Mouse (Mus musculus): ENCODE results near the gene Eipr1. TPM values are rescaled to one million over a fixed set of nuclear protein-coding genes. Genes with fewer than 3 reads are reported as not detected.

The Eipr1 gene
- polyA plus RNA-seq, 1 experiment from 2014 or later = 36.0 TPM

DNA sequence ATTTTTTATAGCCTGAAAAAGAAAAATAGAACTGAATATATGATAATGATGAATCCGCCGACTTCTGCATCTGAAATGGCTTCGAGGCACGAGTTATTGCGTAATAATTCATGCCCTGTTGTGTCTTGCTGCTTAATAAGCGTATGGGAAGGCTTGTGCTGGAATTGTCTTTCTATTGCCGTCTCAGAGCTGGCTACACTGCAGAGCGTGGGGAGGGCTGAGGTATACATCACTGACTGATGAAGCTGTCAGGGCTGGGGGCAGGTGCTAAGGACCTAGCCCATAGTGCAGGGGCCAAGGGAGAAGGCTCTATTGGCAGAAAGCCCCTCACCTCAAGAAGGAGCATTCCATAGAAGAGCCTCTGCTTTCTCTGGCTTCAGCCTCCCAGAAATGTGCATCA is 123.9 kb downstream of the Eipr1 start:
- no peaks in the 10 kb centered on the region for H3K36me3 ChIP-seq
- WGBS = 83% methylated on average over 8 of the region's 8 CpGs
- H3K9me3 ChIP-seq = no peaks in the 10 kb centered on the region
- H3K4me1 ChIP-seq = no peaks in the 10 kb centered on the region
- no peaks in the 10 kb centered on the region for H3K27me3 ChIP-seq (ENCODE audit: insufficient read depth, poor library complexity, severe bottlenecking)
- DNase-seq (ENCODE audit: low spot score) = no peak
- H3K4me3 ChIP-seq = no peak overlapping the region
- no peak overlapping the region for H3K27ac ChIP-seq

DNA sequence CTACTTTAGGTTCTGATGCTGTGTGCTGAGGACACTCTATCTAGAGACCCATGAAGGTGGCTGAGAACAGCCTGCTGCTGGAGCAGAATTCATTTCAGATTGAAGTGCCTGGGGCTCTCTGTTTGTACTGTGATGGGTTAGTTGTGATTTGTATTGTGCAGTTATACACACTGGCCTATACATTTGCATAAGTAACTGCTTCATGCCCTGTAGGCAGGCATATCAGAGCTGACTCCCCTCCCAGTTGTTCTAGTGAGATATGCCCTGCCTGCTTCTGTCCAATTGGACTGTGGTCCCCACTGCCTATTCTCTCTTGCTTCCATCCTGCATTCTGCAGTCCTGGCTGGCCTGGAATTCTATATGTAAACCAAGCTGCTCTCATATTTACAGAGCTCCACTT is 128.9 kb downstream of the Eipr1 start:
- no peak for DNase-seq (ENCODE audit: low spot score)
- H3K27ac ChIP-seq = no peak overlapping the region
- H3K36me3 ChIP-seq = no peaks in the 10 kb centered on the region
- no peak overlapping the region for H3K4me3 ChIP-seq
- 0 out of 2 replicates have a peak, but pooled peaks cover under 1% of the 10 kb centered on the region for H3K27me3 ChIP-seq (ENCODE audit: insufficient read depth, poor library complexity, severe bottlenecking)
- H3K9me3 ChIP-seq = no peaks in the 10 kb centered on the region
- H3K4me1 ChIP-seq = 0 out of 2 replicates have a peak, but pooled peaks cover 3% of the 10 kb centered on the region

DNA sequence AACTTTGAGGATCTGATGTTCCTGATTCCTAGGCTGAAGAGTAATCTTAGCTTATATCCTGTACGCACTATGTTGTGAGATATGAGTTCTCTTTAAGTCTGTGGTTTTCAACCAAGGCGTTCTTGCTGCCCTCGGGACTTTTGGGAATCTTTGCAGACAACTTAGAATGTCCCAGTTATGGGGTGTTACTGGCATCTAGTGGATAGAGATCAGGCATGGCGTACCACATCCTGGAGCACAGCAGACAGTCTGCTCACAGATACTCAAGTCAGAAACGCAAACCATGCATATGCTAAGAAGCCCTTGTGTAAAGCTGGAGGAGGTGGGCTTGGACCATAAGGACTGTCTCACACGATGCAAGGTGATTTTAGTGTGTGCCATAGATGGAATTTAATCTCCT is 136.1 kb downstream of the Eipr1 start:
- no peaks in the 10 kb centered on the region for H3K36me3 ChIP-seq
- 79% methylated on average over 6 of the region's 6 CpGs for WGBS
- H3K27ac ChIP-seq = no peak overlapping the region
- H3K9me3 ChIP-seq = no peaks in the 10 kb centered on the region
- no peak overlapping the region for H3K4me3 ChIP-seq
- H3K27me3 ChIP-seq (ENCODE audit: insufficient read depth, poor library complexity, severe bottlenecking) = peaks cover 39% of the 10 kb centered on the region
- peaks cover 7% of the 10 kb centered on the region; the same call in 1 of the 2 replicates for H3K4me1 ChIP-seq
- DNase-seq (ENCODE audit: low spot score) = no peak

DNA sequence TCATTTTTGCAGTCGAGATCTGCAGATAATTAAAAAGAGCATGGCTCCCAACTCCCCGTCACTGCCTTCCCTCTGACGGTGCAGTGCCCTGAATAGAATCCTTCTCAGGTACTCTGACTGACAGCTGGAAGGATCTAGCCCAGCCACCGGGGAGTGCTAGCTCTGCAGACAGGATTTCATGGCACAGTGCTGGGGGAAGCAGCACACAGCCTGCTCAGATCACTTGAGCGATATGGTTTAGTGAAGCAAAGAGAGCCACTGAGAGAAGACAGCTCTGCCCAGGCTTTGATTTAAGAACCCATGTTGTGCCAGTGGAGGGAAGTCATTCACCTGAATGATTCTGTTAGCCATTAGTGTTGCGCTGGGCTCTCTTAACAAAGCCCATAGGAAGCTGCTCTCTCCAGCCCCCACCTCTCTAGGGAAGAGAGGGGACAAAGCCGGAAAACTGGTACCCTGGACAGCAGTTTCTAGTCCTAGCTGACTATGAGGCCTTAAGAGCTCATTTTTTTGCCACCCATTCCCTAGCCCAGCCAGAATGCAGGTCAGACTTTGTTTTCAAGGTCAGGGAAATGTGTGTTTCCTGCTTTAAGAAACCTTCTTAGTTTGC is 137.6 kb downstream of the Eipr1 start:
- Histone ChIP-seq H3K36me3 (no peaks in the 10 kb centered on the region), H3K27ac (no peak overlapping the region), H3K4me3 (no peak overlapping the region), H3K9me3 (no peaks in the 10 kb centered on the region), H3K4me1 (peaks cover 7% of the 10 kb centered on the region; the same call in 1 of the 2 replicates), H3K27me3 (ENCODE audit: insufficient read depth, poor library complexity, severe bottlenecking) (peaks cover 39% of the 10 kb centered on the region)
- DNase-seq (ENCODE audit: low spot score) = no peak
- 35% methylated on average over 7 of the region's 7 CpGs for WGBS

DNA sequence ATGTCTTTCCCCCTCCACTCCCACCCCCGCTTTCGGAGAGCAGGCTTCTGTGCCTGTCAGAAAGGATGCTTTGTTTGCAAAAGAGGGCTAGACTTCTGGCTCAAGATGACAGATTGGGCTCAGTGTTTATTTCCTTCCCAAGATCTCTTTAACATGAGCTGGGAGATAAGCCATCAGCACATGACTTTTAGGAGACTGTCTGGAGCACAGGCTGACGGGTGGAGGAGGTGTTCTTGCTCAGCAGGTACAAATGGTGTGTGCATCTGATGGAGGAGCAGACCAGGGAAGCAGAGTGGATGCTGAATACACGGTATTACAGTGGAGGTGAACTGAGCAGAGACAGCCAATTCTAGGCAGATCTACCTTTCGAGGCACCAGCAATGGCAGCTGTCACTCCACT is 139.9 kb downstream of the Eipr1 start:
- H3K27ac ChIP-seq = no peak overlapping the region
- no peak overlapping the region for H3K4me3 ChIP-seq
- no peaks in the 10 kb centered on the region for H3K9me3 ChIP-seq
- peaks cover 5% of the 10 kb centered on the region; the same call in 1 of the 2 replicates for H3K4me1 ChIP-seq
- no peaks in the 10 kb centered on the region for H3K36me3 ChIP-seq
- DNase-seq (ENCODE audit: low spot score) = no peak
- WGBS = 55% methylated on average over 5 of the region's 5 CpGs
- peaks cover 28% of the 10 kb centered on the region for H3K27me3 ChIP-seq (ENCODE audit: insufficient read depth, poor library complexity, severe bottlenecking)

DNA sequence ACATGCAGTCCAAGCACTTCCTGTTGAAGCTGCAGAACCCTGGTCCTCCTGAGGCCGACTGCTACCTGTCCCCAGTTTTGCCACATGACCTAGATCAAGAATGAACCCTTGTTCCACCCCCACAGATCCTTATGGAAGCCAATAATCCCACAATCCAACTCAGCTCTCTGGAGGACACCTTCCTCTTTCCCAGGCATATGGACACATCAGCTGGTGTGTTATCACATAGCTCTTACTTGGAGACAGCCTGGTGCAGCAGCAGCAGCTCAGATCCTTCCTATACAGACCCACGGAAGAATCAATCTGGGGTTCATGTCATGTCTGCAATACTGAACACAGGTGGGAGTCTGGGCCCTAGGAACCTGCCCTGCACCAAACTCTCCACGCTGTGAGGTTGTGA is 145.0 kb downstream of the Eipr1 start:
- H3K9me3 ChIP-seq = no peaks in the 10 kb centered on the region
- H3K36me3 ChIP-seq = 0 out of 2 replicates have a peak, but pooled peaks cover 3% of the 10 kb centered on the region
- no peak overlapping the region for H3K4me3 ChIP-seq
- no peak overlapping the region for H3K27ac ChIP-seq
- no peaks in the 10 kb centered on the region for H3K27me3 ChIP-seq (ENCODE audit: insufficient read depth, poor library complexity, severe bottlenecking)
- 72% methylated on average over 3 of the region's 3 CpGs for WGBS
- H3K4me1 ChIP-seq = no peaks in the 10 kb centered on the region
- no peak for DNase-seq (ENCODE audit: low spot score)

DNA sequence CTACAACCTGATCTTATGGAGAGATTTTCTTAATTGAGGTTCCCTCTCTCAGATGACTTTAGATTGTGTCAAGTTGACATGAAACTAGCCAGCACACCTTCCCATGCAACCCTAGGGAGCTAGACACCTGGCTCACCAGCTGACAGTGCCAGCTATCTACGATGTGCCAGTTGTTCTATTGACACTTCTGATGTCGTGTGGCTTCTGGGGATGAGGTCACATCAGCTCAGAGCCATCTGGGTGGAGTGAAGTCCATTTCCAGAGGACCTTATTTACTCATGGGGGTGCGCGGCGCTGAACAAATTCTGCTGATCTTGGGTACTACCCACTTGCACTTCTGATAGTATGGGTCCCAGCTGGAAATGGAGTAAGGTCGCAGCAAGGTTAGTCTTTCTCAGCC is 146.7 kb downstream of the Eipr1 start:
- WGBS = 91% methylated on average over 6 of the region's 6 CpGs
- Histone ChIP-seq H3K4me1 (no peaks in the 10 kb centered on the region), H3K27me3 (ENCODE audit: insufficient read depth, poor library complexity, severe bottlenecking) (no peaks in the 10 kb centered on the region), H3K27ac (no peak overlapping the region), H3K4me3 (no peak overlapping the region), H3K36me3 (0 out of 2 replicates have a peak, but pooled peaks cover 3% of the 10 kb centered on the region), H3K9me3 (no peaks in the 10 kb centered on the region)
- DNase-seq (ENCODE audit: low spot score) = no peak

DNA sequence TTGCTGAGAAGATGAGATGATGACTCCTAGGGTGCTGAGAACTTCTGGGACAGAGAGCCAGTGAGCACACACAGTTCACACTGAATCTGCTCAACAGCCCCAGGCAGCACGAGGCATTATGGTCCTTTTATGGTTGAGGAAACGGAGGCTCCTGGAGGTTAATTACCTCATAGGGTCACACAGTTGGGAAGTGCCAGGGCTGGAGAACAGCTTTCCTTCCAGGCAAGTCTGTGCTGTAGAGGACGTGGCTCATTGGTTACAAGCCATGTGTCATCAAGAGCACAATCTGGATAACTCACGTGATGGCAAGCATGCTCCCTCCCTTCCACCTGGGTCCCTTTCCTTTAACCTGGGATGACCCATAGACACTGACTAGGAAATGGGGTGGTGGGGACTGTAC is 148.1 kb downstream of the Eipr1 start:
- Histone ChIP-seq H3K4me3 (no peak overlapping the region), H3K27me3 (ENCODE audit: insufficient read depth, poor library complexity, severe bottlenecking) (no peaks in the 10 kb centered on the region), H3K9me3 (no peaks in the 10 kb centered on the region), H3K27ac (no peak overlapping the region), H3K36me3 (0 out of 2 replicates have a peak, but pooled peaks cover 3% of the 10 kb centered on the region), H3K4me1 (no peaks in the 10 kb centered on the region)
- no peak for DNase-seq (ENCODE audit: low spot score)
- 62% methylated on average over 4 of the region's 4 CpGs for WGBS

DNA sequence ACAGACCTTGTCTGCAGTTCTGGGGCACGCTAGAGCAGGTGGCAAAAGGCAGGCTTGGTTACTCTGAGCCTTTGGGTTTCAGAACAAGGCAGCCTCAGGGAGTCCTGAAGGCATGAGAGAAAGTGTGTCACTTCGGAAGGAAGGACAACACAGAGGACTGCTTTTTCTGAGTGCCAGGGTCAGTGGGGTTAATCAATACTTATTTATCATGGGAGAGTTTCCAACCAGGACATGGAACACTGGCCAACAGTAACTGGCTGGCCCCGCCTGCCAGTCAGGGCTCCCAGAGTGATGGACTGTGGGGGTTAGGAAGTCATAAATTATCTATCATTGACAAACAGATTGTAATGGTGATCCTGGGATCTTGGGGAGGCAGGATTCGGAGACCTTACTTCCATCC is 148.7 kb downstream of the Eipr1 start:
- H3K9me3 ChIP-seq = no peaks in the 10 kb centered on the region
- 85% methylated on average over 4 of the region's 4 CpGs for WGBS
- H3K27me3 ChIP-seq (ENCODE audit: insufficient read depth, poor library complexity, severe bottlenecking) = no peaks in the 10 kb centered on the region
- H3K27ac ChIP-seq = no peak overlapping the region
- no peak overlapping the region for H3K4me3 ChIP-seq
- no peaks in the 10 kb centered on the region for H3K4me1 ChIP-seq
- no peak for DNase-seq (ENCODE audit: low spot score)
- H3K36me3 ChIP-seq = 0 out of 2 replicates have a peak, but pooled peaks cover 3% of the 10 kb centered on the region

DNA sequence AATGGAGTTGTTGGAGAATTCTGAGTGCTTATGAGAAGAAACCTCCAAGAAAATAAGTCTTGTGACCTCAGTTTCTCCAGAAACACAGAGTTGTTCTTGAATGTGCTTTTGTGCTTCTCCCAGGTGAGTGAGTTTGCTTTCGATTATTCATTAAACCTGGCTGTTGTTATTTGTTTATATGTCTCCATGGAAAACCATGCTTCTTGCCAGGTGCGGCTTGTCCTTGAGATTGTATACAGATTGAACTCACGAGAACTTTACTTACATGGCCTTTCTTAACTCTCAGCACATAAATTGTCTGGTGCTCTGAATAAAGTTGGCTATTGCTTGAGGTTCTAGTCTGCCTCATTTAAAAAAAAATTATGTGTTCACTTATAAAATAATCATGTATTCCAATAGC is 150.5 kb downstream of the Eipr1 start:
- Histone ChIP-seq H3K9me3 (no peaks in the 10 kb centered on the region), H3K27me3 (ENCODE audit: insufficient read depth, poor library complexity, severe bottlenecking) (no peaks in the 10 kb centered on the region), H3K4me1 (peaks cover 8% of the 10 kb centered on the region), H3K36me3 (0 out of 2 replicates have a peak, but pooled peaks cover 3% of the 10 kb centered on the region), H3K27ac (no peak overlapping the region), H3K4me3 (no peak overlapping the region)
- DNase-seq (ENCODE audit: low spot score) = no peak
- whole genome bisulfite sequencing = 86% methylated on average over 3 of the region's 3 CpGs

DNA sequence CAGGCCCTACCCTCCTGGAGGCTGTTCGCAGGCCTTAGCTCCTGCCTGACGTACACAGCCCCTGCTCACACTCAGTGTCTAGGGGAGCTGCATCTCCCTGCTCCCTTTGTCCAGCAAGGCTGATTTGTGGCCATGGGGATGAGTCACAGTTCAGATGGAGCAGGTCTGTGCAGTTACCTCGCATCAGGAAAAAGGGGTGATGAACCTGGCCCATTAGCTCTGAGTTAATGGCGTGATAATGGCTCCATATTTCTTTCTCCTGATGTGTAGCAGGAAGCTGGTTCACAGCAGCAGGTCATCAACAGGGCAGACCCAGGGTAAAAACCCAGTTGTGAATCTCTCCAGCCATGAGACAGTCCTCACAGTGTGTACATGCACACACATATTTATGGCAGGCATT is 151.5 kb downstream of the Eipr1 start:
- no peak overlapping the region for H3K27ac ChIP-seq
- no peak overlapping the region for H3K4me3 ChIP-seq
- H3K4me1 ChIP-seq = peaks cover 18% of the 10 kb centered on the region
- no peak for DNase-seq (ENCODE audit: low spot score)
- 71% methylated on average over 4 of the region's 4 CpGs for WGBS
- H3K9me3 ChIP-seq = no peaks in the 10 kb centered on the region
- 0 out of 2 replicates have a peak, but pooled peaks cover 3% of the 10 kb centered on the region for H3K36me3 ChIP-seq
- 0 out of 2 replicates have a peak, but pooled peaks cover 2% of the 10 kb centered on the region for H3K27me3 ChIP-seq (ENCODE audit: insufficient read depth, poor library complexity, severe bottlenecking)

DNA sequence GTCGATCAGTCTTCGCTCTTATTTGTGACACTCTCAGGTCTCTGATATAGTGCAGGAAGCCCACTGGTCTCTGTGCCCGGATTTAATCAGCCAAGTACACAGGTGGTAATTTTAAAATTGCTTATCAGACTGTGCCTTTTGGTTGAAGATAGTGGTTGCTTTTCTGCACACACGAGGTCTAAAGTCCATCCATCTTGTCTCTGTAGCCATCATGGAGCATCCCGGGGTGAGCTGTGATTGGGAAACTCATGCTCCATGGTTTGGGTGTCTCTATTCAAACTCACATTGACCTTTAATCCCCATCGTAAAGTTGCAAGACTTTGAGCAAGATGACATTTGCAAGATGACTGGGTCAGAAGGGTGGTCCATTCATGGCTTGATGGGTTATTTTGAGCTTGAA is 153.9 kb downstream of the Eipr1 start:
- H3K27ac ChIP-seq = no peak overlapping the region
- 0 out of 2 replicates have a peak, but pooled peaks cover 3% of the 10 kb centered on the region for H3K36me3 ChIP-seq
- DNase-seq (ENCODE audit: low spot score) = peak; percentile 51
- H3K4me3 ChIP-seq = no peak overlapping the region
- WGBS = 77% methylated on average over 6 of the region's 6 CpGs
- no peaks in the 10 kb centered on the region for H3K9me3 ChIP-seq
- 0 out of 2 replicates have a peak, but pooled peaks cover 10% of the 10 kb centered on the region for H3K27me3 ChIP-seq (ENCODE audit: insufficient read depth, poor library complexity, severe bottlenecking)
- peaks cover 18% of the 10 kb centered on the region for H3K4me1 ChIP-seq

DNA sequence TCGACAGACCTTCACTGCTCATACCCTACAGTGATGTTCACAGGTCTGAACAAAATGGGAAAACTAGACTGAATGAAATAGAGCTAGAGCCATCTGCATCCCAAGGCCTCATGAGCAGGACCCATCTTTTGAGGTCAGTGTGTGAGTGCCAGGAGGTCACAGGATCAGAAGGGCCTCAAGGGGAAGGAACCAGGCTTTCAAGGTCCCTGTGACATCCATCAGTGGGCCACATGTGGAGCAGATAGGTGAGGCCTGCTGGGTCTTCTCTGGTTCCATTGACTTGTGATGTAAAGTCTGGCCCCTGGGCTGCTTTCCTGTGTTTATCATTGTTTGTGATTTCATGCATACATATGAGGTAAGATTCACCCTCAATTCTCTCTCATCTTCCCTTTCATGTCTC is 154.4 kb downstream of the Eipr1 start:
- peak; percentile 59 for DNase-seq (ENCODE audit: low spot score)
- Histone ChIP-seq H3K27me3 (ENCODE audit: insufficient read depth, poor library complexity, severe bottlenecking) (0 out of 2 replicates have a peak, but pooled peaks cover 10% of the 10 kb centered on the region), H3K36me3 (no peaks in the 10 kb centered on the region), H3K27ac (no peak overlapping the region), H3K9me3 (no peaks in the 10 kb centered on the region), H3K4me1 (peaks cover 18% of the 10 kb centered on the region), H3K4me3 (no peak overlapping the region)
- 88% methylated on average over 1 of the region's 1 CpGs for WGBS

All from heart, embryonic 10.5 days (tissue).